Mouse (Mus musculus): Measurements from ENCODE around the gene Scyl1. TPM values are rescaled to one million over a fixed set of nuclear protein-coding genes. Genes with fewer than 3 reads are reported as not detected.

Gene Scyl1
- polyA plus RNA-seq, 1 experiment: 83.1 TPM

DNA sequence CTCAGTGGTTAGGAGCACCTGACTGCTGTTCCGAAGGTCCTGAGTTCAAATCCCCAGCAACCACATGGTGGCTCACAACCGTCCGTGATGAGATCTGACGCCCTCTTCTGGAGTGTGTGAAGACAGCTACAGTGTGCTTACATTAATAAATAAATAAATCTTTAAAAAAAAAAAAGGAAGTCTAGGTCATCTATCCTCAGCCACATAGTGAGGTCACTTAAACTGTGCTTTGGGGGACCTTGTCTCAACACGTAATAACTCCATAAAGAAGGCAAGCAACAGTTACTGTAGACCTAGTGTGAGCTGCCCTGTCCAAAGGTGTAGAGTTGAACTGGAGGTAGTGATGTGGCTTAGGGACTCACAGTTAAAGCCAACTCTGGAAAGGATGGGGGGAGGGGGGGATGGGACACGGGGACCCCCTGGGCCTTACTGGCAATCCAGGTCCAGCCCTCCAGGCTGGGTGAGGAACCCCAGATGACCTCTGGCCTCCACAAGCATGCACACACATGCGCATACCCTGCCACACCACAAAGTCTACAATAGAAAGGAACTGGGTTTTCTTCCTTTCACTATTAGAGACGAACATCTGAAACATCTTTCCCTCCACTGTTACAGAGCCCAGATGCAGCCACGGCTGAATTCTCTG lies 6.3 kb upstream of the Scyl1 start:
- H3K4me3 ChIP-seq (ENCODE audit: insufficient read depth, low read length): no peak overlapping the region
- no peak for TF ChIP-seq POLR2A (IDR thresholded peaks at IDR 0.05; ENCODE audit: low read depth, low read length)
- TF ChIP-seq CTCF (IDR thresholded peaks at IDR 0.05; ENCODE audit: borderline replicate concordance, insufficient read depth, low read length): no peak
- H3K4me1 ChIP-seq (ENCODE audit: control insufficient read depth, insufficient read depth, low read length): no peaks in the 10 kb centered on the region
- H3K27ac ChIP-seq (ENCODE audit: insufficient read depth, low read length): no peak overlapping the region

DNA sequence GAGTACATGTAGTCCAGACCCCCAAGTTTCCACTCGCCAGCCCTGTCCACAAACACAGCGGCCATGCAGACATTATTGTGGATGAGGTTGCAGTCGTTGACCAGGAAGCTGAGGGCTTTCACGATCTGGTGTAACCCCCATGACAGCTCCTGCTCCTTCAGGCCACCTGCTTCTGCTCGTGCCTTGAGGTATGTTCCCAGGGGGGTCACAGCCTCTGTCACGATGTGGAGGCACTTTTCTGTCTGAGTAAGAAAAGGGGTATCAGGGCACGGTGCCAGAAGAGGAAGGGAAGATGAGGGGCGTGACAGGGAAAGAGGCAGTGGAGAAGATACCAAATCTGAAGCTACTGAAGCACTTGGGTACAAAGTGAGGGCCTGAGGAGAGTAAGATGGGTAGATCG lies 908 bp downstream of the Scyl1 start:
- Histone ChIP-seq H3K27ac (ENCODE audit: insufficient read depth, low read length) (peak overlapping the region; percentile 78; the same call in 1 of the 2 replicates), H3K4me1 (ENCODE audit: control insufficient read depth, insufficient read depth, low read length) (no peaks in the 10 kb centered on the region), H3K4me3 (ENCODE audit: insufficient read depth, low read length) (peak overlapping the region; percentile 80)
- TF ChIP-seq CTCF (IDR thresholded peaks at IDR 0.05; ENCODE audit: borderline replicate concordance, insufficient read depth, low read length): no peak
- TF ChIP-seq POLR2A (IDR thresholded peaks at IDR 0.05; ENCODE audit: low read depth, low read length): no peak

DNA sequence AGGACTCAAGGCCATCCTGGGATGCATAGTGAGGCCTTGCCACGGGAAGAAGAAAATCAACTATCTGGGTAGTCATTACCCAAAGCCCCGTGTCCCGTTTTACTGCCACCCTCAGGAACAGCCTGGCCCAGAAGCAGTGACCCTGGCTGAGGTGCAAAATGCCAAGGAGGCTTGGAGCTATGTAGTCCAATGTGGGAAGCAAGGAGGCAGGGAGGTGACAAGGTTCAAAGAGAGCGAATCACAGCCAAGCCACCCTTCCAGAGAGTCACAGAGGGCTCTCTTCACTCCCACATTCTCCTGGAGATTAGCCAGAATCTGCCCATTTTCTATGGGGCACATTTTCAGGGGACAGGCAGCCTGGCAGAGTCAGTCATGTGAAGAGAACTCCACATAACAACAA lies 3.9 kb downstream of the Scyl1 start:
- no peak for TF ChIP-seq POLR2A (IDR thresholded peaks at IDR 0.05; ENCODE audit: low read depth, low read length)
- TF ChIP-seq CTCF (IDR thresholded peaks at IDR 0.05; ENCODE audit: borderline replicate concordance, insufficient read depth, low read length): no peak
- no peak overlapping the region for H3K27ac ChIP-seq (ENCODE audit: insufficient read depth, low read length)
- no peaks in the 10 kb centered on the region for H3K4me1 ChIP-seq (ENCODE audit: control insufficient read depth, insufficient read depth, low read length)
- H3K4me3 ChIP-seq (ENCODE audit: insufficient read depth, low read length): no peak overlapping the region

DNA sequence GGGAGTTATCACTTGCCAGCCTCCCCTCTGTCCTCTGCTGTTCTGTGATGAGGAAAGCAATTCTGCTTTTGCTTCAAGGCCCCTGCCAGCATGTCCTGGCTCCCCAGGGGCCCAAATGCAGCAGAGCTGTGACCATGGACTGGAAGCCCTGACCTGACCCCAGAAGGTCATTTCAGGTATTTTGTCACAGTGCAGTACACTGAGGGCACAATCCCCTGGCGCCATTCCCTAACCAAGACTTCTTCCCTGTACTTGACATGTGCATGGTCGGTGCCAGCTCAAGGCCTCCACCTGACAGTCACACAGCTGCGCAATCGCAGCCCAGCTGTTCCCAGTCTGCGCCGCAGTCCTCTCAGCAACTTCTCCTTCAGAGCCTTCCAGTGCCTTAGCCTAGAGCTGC lies 8.1 kb downstream of the Scyl1 start:
- no peak for TF ChIP-seq CTCF (IDR thresholded peaks at IDR 0.05; ENCODE audit: borderline replicate concordance, insufficient read depth, low read length)
- TF ChIP-seq POLR2A (IDR thresholded peaks at IDR 0.05; ENCODE audit: low read depth, low read length): no peak
- Histone ChIP-seq H3K27ac (ENCODE audit: insufficient read depth, low read length) (no peak overlapping the region), H3K4me3 (ENCODE audit: insufficient read depth, low read length) (no peak overlapping the region), H3K4me1 (ENCODE audit: control insufficient read depth, insufficient read depth, low read length) (no peaks in the 10 kb centered on the region)

DNA sequence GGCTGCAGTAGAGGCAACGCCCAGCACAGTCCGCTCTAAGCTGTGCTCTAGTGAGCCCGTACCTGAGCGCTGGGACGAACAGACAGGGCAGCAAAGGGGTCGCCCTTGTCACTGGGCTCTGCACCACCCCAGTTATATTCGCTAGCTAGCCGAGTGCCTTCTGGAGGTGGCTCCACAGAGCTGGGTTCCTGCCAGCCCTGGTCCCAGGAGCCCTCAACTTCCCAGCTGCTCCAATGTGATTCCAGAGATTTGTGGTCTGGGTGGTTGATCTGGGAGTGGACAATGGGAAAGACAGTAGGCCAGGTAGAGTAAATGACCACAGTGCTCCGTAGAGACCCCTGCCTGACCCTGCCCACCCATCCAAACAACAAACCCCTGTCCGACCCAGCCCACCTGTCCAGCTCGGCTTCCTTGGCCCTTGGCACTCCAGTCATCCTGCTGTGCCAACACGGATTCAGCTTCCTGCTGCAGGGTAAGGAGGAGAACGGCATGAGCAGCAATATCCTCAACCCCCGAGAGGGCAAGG lies 12.3 kb downstream of the Scyl1 start:
- Histone ChIP-seq H3K4me3 (ENCODE audit: insufficient read depth, low read length) (no peak overlapping the region), H3K4me1 (ENCODE audit: control insufficient read depth, insufficient read depth, low read length) (no peaks in the 10 kb centered on the region), H3K27ac (ENCODE audit: insufficient read depth, low read length) (no peak overlapping the region)
- TF ChIP-seq CTCF (IDR thresholded peaks at IDR 0.05; ENCODE audit: borderline replicate concordance, insufficient read depth, low read length): no peak
- no peak for TF ChIP-seq POLR2A (IDR thresholded peaks at IDR 0.05; ENCODE audit: low read depth, low read length)

DNA sequence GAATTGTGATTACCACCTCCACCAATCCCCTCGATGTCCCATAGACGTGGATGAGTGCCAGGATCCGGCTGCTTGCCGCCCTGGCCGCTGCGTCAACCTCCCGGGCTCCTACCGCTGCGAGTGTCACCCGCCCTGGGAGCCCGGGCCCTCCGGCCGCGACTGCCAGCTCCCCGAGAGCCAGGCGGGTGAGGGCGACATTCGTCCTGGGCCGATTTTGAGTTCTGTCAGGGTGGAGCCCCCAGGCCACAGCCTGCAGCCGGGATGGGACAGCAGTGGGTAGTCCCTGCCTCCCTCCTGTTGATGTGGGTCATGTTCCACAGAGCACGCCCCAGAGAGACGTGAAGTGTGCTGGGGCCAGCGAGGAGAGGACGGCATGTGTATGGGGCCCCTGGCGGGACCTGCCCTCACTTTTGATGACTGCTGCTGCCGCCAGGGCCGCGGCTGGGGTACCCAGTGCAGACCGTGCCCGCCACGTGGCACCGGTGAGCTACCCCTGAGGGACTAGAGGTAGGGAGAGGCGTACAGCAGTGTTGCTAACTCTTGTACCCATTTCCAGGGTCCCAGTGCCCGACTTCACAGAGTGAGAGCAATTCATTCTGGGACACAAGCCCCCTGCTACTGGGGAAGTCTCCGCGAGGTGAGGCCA lies 14.1 kb downstream of the Scyl1 start:
- H3K4me1 ChIP-seq (ENCODE audit: control insufficient read depth, insufficient read depth, low read length): no peaks in the 10 kb centered on the region
- TF ChIP-seq POLR2A (IDR thresholded peaks at IDR 0.05; ENCODE audit: low read depth, low read length) (no peak), CTCF (IDR thresholded peaks at IDR 0.05; ENCODE audit: borderline replicate concordance, insufficient read depth, low read length) (no peak)
- H3K27ac ChIP-seq (ENCODE audit: insufficient read depth, low read length): no peak overlapping the region
- no peak overlapping the region for H3K4me3 ChIP-seq (ENCODE audit: insufficient read depth, low read length)

DNA sequence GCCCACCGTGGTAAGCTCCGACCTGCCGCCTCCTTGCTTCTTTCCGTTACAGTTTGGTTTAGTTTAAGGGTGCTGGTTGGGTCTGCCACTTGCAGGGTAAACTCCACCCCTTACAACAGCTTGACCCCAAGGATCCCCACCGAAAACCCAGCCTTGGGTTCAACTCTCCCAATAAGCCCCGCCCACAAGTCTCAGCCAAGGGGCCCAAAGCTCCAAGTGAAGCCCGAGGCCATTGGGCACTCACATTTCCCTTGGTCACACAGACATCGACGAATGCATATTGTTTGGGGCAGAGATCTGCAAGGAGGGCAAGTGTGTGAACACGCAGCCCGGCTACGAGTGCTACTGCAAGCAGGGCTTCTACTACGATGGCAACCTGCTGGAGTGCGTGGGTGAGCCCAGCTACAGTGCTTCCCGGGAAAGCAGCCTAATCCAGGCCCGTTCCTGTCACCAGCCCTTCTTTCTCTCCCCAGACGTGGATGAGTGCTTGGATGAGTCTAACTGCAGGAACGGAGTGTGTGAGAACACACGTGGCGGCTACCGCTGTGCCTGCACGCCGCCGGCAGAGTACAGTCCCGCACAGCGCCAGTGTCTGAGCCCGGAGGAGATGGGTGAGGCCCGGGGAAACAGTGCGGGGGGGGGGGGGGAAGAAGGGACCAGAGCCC lies 14.8 kb downstream of the Scyl1 start:
- Histone ChIP-seq H3K4me1 (ENCODE audit: control insufficient read depth, insufficient read depth, low read length) (no peaks in the 10 kb centered on the region), H3K4me3 (ENCODE audit: insufficient read depth, low read length) (no peak overlapping the region), H3K27ac (ENCODE audit: insufficient read depth, low read length) (no peak overlapping the region)
- TF ChIP-seq CTCF (IDR thresholded peaks at IDR 0.05; ENCODE audit: borderline replicate concordance, insufficient read depth, low read length): no peak
- TF ChIP-seq POLR2A (IDR thresholded peaks at IDR 0.05; ENCODE audit: low read depth, low read length): no peak

DNA sequence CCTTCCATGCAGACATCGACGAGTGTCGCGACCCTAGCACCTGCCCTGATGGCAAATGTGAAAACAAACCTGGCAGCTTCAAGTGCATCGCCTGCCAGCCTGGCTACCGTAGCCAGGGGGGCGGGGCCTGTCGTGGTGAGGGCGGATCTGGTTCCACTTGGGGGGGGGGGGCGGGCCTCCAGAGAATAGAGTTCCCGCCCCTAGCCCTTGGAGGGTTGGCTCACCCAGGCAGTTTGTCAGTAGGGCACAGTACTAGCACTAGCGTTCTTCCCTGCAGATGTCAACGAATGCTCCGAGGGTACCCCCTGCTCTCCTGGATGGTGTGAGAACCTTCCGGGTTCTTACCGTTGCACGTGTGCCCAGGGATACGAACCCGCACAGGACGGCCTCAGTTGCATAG lies 19.5 kb downstream of the Scyl1 start:
- Histone ChIP-seq H3K4me1 (ENCODE audit: control insufficient read depth, insufficient read depth, low read length) (peaks cover 16% of the 10 kb centered on the region), H3K4me3 (ENCODE audit: insufficient read depth, low read length) (no peak overlapping the region), H3K27ac (ENCODE audit: insufficient read depth, low read length) (no peak overlapping the region)
- TF ChIP-seq POLR2A (IDR thresholded peaks at IDR 0.05; ENCODE audit: low read depth, low read length) (no peak), CTCF (IDR thresholded peaks at IDR 0.05; ENCODE audit: borderline replicate concordance, insufficient read depth, low read length) (no peak)

DNA sequence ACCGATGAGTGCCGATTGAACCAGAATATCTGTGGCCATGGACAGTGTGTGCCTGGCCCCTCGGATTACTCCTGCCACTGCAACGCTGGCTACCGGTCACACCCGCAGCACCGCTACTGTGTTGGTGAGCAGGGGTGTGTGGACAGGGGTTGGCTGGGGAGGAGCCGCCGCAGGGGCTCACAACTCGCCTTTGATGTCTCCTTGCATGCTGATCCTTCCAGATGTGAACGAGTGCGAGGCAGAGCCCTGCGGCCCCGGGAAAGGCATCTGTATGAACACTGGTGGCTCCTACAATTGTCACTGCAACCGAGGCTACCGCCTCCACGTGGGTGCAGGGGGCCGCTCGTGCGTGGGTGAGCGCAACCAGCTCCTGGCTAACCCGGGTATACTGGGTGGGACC lies 20.3 kb downstream of the Scyl1 start:
- H3K4me1 ChIP-seq (ENCODE audit: control insufficient read depth, insufficient read depth, low read length): peaks cover 19% of the 10 kb centered on the region
- TF ChIP-seq POLR2A (IDR thresholded peaks at IDR 0.05; ENCODE audit: low read depth, low read length) (no peak), CTCF (IDR thresholded peaks at IDR 0.05; ENCODE audit: borderline replicate concordance, insufficient read depth, low read length) (no peak)
- no peak overlapping the region for H3K27ac ChIP-seq (ENCODE audit: insufficient read depth, low read length)
- no peak overlapping the region for H3K4me3 ChIP-seq (ENCODE audit: insufficient read depth, low read length)

DNA sequence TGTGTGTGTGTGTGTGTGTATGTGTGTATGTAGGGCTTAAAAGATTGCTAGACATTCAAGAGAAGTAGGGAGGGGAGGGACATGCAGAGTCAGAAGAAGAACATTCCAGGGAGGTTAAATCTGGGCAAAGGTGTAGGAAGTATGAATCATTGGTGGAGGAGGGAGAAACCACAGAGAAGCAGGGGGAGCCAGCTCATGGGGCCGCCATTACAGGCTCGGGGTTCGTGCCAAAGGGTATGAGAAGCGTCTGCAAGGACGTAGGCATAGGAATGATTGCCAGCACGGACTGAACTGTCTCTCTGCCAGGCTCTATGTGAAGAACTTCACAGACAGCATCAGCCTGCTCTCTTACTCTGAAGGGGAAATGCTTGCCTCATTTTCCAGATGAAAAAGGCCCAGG lies 21.7 kb downstream of the Scyl1 start:
- peaks cover 23% of the 10 kb centered on the region for H3K4me1 ChIP-seq (ENCODE audit: control insufficient read depth, insufficient read depth, low read length)
- TF ChIP-seq CTCF (IDR thresholded peaks at IDR 0.05; ENCODE audit: borderline replicate concordance, insufficient read depth, low read length): no peak
- no peak for TF ChIP-seq POLR2A (IDR thresholded peaks at IDR 0.05; ENCODE audit: low read depth, low read length)
- no peak overlapping the region for H3K4me3 ChIP-seq (ENCODE audit: insufficient read depth, low read length)
- 0 out of 2 replicates have a peak overlapping the region, but pooled peaks have one; percentile 21 for H3K27ac ChIP-seq (ENCODE audit: insufficient read depth, low read length)
